14 mouse cellular contexts compared by ENCODE assay signal in the genomic region with DNA sequence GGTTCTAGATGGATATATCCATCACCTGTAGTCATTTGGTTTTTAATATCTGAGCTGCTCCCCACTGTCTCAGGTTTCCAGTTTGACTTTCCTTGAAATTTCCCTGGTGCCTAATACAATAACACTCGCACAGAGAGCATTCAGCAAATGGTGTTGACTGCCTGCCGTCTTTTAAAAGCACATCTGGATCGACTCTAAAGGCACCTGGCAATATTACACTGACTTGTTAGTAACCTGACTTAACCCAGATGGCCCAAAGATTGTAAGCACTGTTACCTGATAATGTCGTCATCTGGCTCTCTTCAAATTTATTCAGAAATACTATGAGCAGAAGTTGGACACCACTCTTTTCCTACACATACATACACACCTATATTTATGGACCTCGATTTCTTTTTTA.
"Had no signal": no experiment of that assay in that cellular context is flagged by ENCODE, and none has a peak within 500 bp of the region (broad histone marks: within the 10 kb centered on the region; RNA-seq: fewer than 3 reads in every experiment).

No protein-coding gene starts in this region.

- H3K4me1 ChIP-seq: midbrain, embryonic 13.5 days; neural tube, embryonic 15.5 days had no signal

- ATAC-seq: midbrain, embryonic 13.5 days had no signal

- H3K4me3 ChIP-seq: midbrain, embryonic 13.5 days; myocyte; neural tube, embryonic 15.5 days had no signal

- H3K36me3 ChIP-seq: midbrain, embryonic 13.5 days; neural tube, embryonic 15.5 days had no signal

- H3K27me3 ChIP-seq: midbrain, embryonic 13.5 days; neural tube, embryonic 15.5 days had no signal

- H3K27ac ChIP-seq: kidney, postnatal 0 days; liver, embryonic 14.5 days; midbrain, embryonic 13.5 days; neural tube, embryonic 15.5 days had no signal

- H3K9ac ChIP-seq: liver, embryonic 14.5 days; midbrain, embryonic 13.5 days; neural tube, embryonic 15.5 days had no signal

- DNase-seq: kidney, adult 9 months; kidney, postnatal 36 days; layer of hippocampus, adult 9-11 months; layer of hippocampus, postnatal 36 days; lung, adult 18-20 months; right cerebral cortex, adult 18-20 months; right cerebral cortex, postnatal 25 days; thymus, adult 18-20 months; thymus, postnatal 14 days had no signal

- H3K9me3 ChIP-seq: midbrain, embryonic 13.5 days; neural tube, embryonic 15.5 days had no signal

- H3K4me2 ChIP-seq: midbrain, embryonic 13.5 days; neural tube, embryonic 15.5 days had no signal
